Mouse (Mus musculus) midbrain, postnatal 0 days (tissue): Measurements from ENCODE around the gene Tekt3. TPM values are rescaled to one million over a fixed set of nuclear protein-coding genes. Genes with fewer than 3 reads are reported as not detected.

Source experiments
- ATAC-seq: fragments of 200-750 bp; cut with Nextera tagmentation; 2 replicates; pipeline ENCODE4 v1.8.0; 2017; ENCODE audit warnings: moderate number of reproducible peaks, mild to moderate bottlenecking, moderate TSS enrichment, moderate library complexity; ENCODE audit not compliant: low FRiP score
- DNase-seq: peaks from one replicate; pipeline ENCODE4 v3.0.0-alpha.2; 2015; ENCODE audit warnings: low spot score
- H3K27ac ChIP-seq: fragments of 300-500 bp; sonication (generic); 2 replicates; pipeline ENCODE4 v1.5.1; 2014; ENCODE audit warnings: low read depth, mild to moderate bottlenecking, low read length, mixed read lengths
- H3K27me3 ChIP-seq: fragments of 300-500 bp; sonication (generic); 2 replicates; pipeline ENCODE4 v1.6.1; 2014; ENCODE audit warnings: low read length, control low read depth, mixed read lengths; ENCODE audit not compliant: insufficient read depth
- H3K36me3 ChIP-seq: fragments of 300-500 bp; sonication (generic); 2 replicates; pipeline ENCODE4 v1.6.1; 2014; ENCODE audit warnings: low read length, control low read depth, mixed read lengths; ENCODE audit not compliant: insufficient read depth
- H3K4me1 ChIP-seq: fragments of 300-500 bp; sonication (generic); 2 replicates; pipeline ENCODE4 v1.6.1; 2014; ENCODE audit warnings: mild to moderate bottlenecking, control low read depth, antibody characterized with exemption, low read length, mixed read lengths; ENCODE audit not compliant: insufficient read depth
- H3K4me2 ChIP-seq: fragments of 300-500 bp; sonication (generic); 2 replicates; pipeline ENCODE4 v1.6.1; 2014; ENCODE audit warnings: low read depth, mild to moderate bottlenecking, low read length, mixed read lengths; ENCODE audit not compliant: poor library complexity, severe bottlenecking
- H3K4me3 ChIP-seq: fragments of 300-500 bp; sonication (generic); 2 replicates; pipeline ENCODE4 v1.5.1; 2014; ENCODE audit warnings: low read depth, mild to moderate bottlenecking, low read length, moderate library complexity
- H3K9ac ChIP-seq: fragments of 300-500 bp; sonication (generic); replicated peaks from 2 replicates; pipeline ENCODE4 v1.6.1; 2014; ENCODE audit warnings: mild to moderate bottlenecking, low read length, moderate library complexity, mixed read lengths; ENCODE audit not compliant: poor library complexity, severe bottlenecking
- H3K9me3 ChIP-seq: fragments of 300-500 bp; sonication (generic); 2 replicates; pipeline ENCODE4 v1.6.1; 2016; ENCODE audit warnings: low read length, control low read depth
- CTCF ChIP-seq: IDR thresholded peaks from 2 replicates; pipeline ENCODE4 v1.5.1; 2016; ENCODE audit warnings: antibody characterized with exemption, mild to moderate bottlenecking
- WGBS: fragments of 180-500 bp; shearing (Covaris S2); extraction: QIAGEN DNeasy Blood & Tissue Kit; methylation state at CpG from one replicate; pipeline ENCODE4 v1.1.7; 2014; 5-methylcytosine and 5-hydroxymethylcytosine counted together
- polyA plus RNA-seq: library from polyadenylated mRNA; unstranded; fragments of >200 nt; fragmentation: Nextera tagmentation; extraction: Ambion mirVana; gene quantifications from 2 replicates; pipeline ENCODE4 v1.2.1, GENCODE M21; 2015
- total RNA-seq: library from RNA; depleted of rRNA; stranded (reverse); fragments of >200 nt; gene quantifications from 2 replicates; pipeline ENCODE4 v1.2.3, GENCODE M21; 2014; rRNA removed

Tekt3 gene
- not detected in 2 replicates for total RNA-seq
- polyA plus RNA-seq: 0.10 and 0.20 TPM in 2 replicates

- 15% methylated on average over 17 of the region's 17 CpGs for WGBS
- ATAC-seq: no peak
Measured at GRCm38 (mm10) chr11:63061446-63061845, at the start of gene Tekt3. TSS of gene Tekt3 (plus strand) at chr11:63061654.

GRCm38 (mm10) chr11:63017327-63018082, 43.9 kb upstream of the Tekt3 start:
- Histone ChIP-seq H3K9ac (no peak overlapping the region), H3K4me1 (no peaks in the 10 kb centered on the region), H3K27me3 (no peaks in the 10 kb centered on the region), H3K27ac (no peak overlapping the region), H3K36me3 (no peaks in the 10 kb centered on the region), H3K4me2 (no peak overlapping the region), H3K9me3 (no peaks in the 10 kb centered on the region), H3K4me3 (no peak overlapping the region)
- no peak for TF ChIP-seq CTCF
- WGBS: 64% methylated on average over 6 of the region's 6 CpGs
- DNase-seq: peak; percentile 89
- ATAC-seq: no peak

More at GRCm38 (mm10) chr11:63061446-63061845, at the start of gene Tekt3:
- Histone ChIP-seq H3K4me3 (no peak within 1 kb of the TSS), H3K36me3 (no peaks in the 10 kb centered on the region), H3K9me3 (no peaks in the 10 kb centered on the region), H3K4me2 (peak within 1 kb of the TSS; percentile 38), H3K27ac (no peak within 1 kb of the TSS), H3K9ac (0 out of 2 replicates have a peak within 1 kb of the TSS, but pooled peaks have one; percentile 8), H3K27me3 (no peaks in the 10 kb centered on the region), H3K4me1 (no peaks in the 10 kb centered on the region)
- TF ChIP-seq CTCF: no peak
- DNase-seq: peak; percentile 28

- ATAC-seq (no peak), DNase-seq (no peak)
- H3K27ac ChIP-seq: no peak overlapping the region
- TF ChIP-seq CTCF: no peak
- H3K27me3 ChIP-seq: no peaks in the 10 kb centered on the region
- H3K4me3 ChIP-seq: no peak overlapping the region
- H3K4me1 ChIP-seq: no peaks in the 10 kb centered on the region
- H3K36me3 ChIP-seq: no peaks in the 10 kb centered on the region
- H3K4me2 ChIP-seq: no peak overlapping the region
- no peak overlapping the region for H3K9ac ChIP-seq
- H3K9me3 ChIP-seq: no peaks in the 10 kb centered on the region
- 82% methylated on average over 6 of the region's 6 CpGs for WGBS
Measured at GRCm38 (mm10) chr11:63018083-63018622, 43.3 kb upstream of the Tekt3 start.

- Histone ChIP-seq H3K4me3 (no peak overlapping the region), H3K4me1 (no peaks in the 10 kb centered on the region), H3K9me3 (no peaks in the 10 kb centered on the region), H3K27ac (no peak overlapping the region), H3K27me3 (no peaks in the 10 kb centered on the region), H3K36me3 (no peaks in the 10 kb centered on the region), H3K9ac (no peak overlapping the region), H3K4me2 (no peak overlapping the region)
- no peak for TF ChIP-seq CTCF
- no peak for DNase-seq
- ATAC-seq: no peak
Measured at GRCm38 (mm10) chr11:63020633-63021032, 40.8 kb upstream of the Tekt3 start.

GRCm38 (mm10) chr11:63021141-63021806, 40.2 kb upstream of the Tekt3 start:
- Histone ChIP-seq H3K9ac (no peak overlapping the region), H3K36me3 (no peaks in the 10 kb centered on the region), H3K27ac (no peak overlapping the region), H3K27me3 (no peaks in the 10 kb centered on the region), H3K4me3 (no peak overlapping the region), H3K4me1 (no peaks in the 10 kb centered on the region), H3K9me3 (no peaks in the 10 kb centered on the region), H3K4me2 (no peak overlapping the region)
- ATAC-seq: no peak
- no peak for TF ChIP-seq CTCF
- 81% methylated on average over 5 of the region's 5 CpGs for WGBS
- no peak for DNase-seq

- WGBS: 77% methylated on average over 5 of the region's 5 CpGs
- H3K4me1 ChIP-seq: no peaks in the 10 kb centered on the region
- no peak for TF ChIP-seq CTCF
- no peak overlapping the region for H3K4me2 ChIP-seq
- H3K27ac ChIP-seq: no peak overlapping the region
- H3K36me3 ChIP-seq: no peaks in the 10 kb centered on the region
- no peak overlapping the region for H3K4me3 ChIP-seq
- H3K9ac ChIP-seq: no peak overlapping the region
- no peaks in the 10 kb centered on the region for H3K27me3 ChIP-seq
- H3K9me3 ChIP-seq: no peaks in the 10 kb centered on the region
- DNase-seq (no peak), ATAC-seq (no peak)
Measured at GRCm38 (mm10) chr11:63023461-63023860, 38.0 kb upstream of the Tekt3 start.
